Mouse (Mus musculus) cerebellum, postnatal 36 days (tissue): ENCODE measurements at regions not wholly inside any gene's neighbourhood (a gene's known extent, or its start where the extent isn't known, plus 50 kb on each side); places are given as distances from the start of the nearest gene placed in this dataset.

Source experiments
- DNase-seq, 2 experiments: peaks; one replicate each; pipeline ENCODE4 v3.0.0; 2021 to 2022; ENCODE audit warnings: mixed read lengths in 2 of 2

- no peak for DNase-seq
These were observed 196.3 kb downstream of the Cdc5l start for GRCm38 (mm10) chr17:45237246-45237645.

GRCm38 (mm10) chr17:45235401-45235800 is 198.1 kb downstream of the Cdc5l start:
- no peak for DNase-seq

GRCm38 (mm10) chr17:45232874-45233273 is 200.7 kb downstream of the Cdc5l start:
- DNase-seq, result no peak

GRCm38 (mm10) chr17:45227190-45227589 is 206.3 kb downstream of the Cdc5l start:
- no peak for DNase-seq

- DNase-seq, result no peak
These were observed 207.1 kb downstream of the Cdc5l start for GRCm38 (mm10) chr17:45226486-45226885.

- DNase-seq, result no peak
These were observed 211.9 kb downstream of the Cdc5l start for GRCm38 (mm10) chr17:45221625-45222024.

GRCm38 (mm10) chr17:45217126-45217525 is 216.4 kb downstream of the Cdc5l start:
- DNase-seq, result no peak

GRCm38 (mm10) chr17:45215067-45216049 is 218.2 kb downstream of the Cdc5l start:
- DNase-seq, result no peak

GRCm38 (mm10) chr17:45210984-45211383 is 222.6 kb downstream of the Cdc5l start:
- DNase-seq, result no peak

- no peak for DNase-seq
These were observed 224.2 kb downstream of the Cdc5l start for GRCm38 (mm10) chr17:45209387-45209663.

GRCm38 (mm10) chr17:45208596-45209386 is 224.7 kb downstream of the Cdc5l start:
- DNase-seq, result no peak

GRCm38 (mm10) chr17:45195779-45196178 is 237.8 kb downstream of the Cdc5l start:
- DNase-seq, result no peak

GRCm38 (mm10) chr17:45194786-45195281 is 238.7 kb downstream of the Cdc5l start:
- no peak for DNase-seq

GRCm38 (mm10) chr17:45193456-45194025 is 240.0 kb downstream of the Cdc5l start:
- DNase-seq, result no peak

- DNase-seq, result no peak
These were observed 246.1 kb downstream of the Cdc5l start for GRCm38 (mm10) chr17:45187402-45187801.

- DNase-seq, result no peak
These were observed 257.2 kb downstream of the Cdc5l start for GRCm38 (mm10) chr17:45176340-45176739.

GRCm38 (mm10) chr17:45169257-45169994 is 264.1 kb downstream of the Cdc5l start:
- no peak for DNase-seq
